Mouse (Mus musculus): ENCODE measurements around the gene Atp8b2.

DNA sequence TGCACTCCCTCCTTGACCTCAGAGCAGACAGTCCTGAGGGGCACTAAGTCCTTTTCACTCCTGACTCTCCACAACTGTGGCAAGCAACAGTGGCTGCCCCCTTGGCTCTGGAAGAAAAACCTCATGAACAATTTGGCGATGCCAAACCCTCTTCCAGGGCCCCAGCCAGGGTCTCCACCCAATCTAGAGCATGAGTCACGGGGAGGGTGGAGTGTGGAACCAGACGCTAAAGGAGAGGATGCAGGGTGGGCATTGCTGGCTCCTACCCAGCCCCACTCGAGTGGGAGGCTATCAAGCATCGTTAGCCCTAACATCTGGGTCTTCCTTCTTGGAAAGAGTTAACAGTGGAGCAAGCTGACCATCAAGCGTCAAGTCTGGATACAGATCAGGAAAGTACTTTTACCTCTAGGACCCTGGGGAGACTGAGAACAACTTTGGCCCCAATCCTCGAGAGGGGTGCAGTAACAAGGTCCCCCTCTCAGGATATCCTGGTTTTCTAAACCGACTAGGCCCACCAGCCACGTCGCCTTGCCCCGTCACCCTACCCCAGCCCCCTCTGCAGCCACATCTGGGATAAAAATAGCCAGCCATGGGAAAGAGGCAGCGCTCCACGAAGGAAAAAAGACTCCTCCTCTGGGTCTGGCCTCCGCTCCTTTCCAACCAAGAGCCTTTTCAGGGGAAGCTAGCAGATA, 1.1 kb downstream of the Atp8b2 start:
- TF ChIP-seq POLR2A (IDR thresholded peaks at IDR 0.05; ENCODE audit: low read depth, low read length) (no peak), CTCF (conservative IDR thresholded peaks at IDR 0.05; ENCODE audit: insufficient read depth, insufficient read length, low read depth, low read length) (no peak)
